Mouse (Mus musculus): ENCODE measurements at regions not wholly inside any gene's neighbourhood (a gene's known extent, or its start where the extent isn't known, plus 50 kb on each side); places are given as distances from the start of the nearest gene placed in this dataset.

DNA sequence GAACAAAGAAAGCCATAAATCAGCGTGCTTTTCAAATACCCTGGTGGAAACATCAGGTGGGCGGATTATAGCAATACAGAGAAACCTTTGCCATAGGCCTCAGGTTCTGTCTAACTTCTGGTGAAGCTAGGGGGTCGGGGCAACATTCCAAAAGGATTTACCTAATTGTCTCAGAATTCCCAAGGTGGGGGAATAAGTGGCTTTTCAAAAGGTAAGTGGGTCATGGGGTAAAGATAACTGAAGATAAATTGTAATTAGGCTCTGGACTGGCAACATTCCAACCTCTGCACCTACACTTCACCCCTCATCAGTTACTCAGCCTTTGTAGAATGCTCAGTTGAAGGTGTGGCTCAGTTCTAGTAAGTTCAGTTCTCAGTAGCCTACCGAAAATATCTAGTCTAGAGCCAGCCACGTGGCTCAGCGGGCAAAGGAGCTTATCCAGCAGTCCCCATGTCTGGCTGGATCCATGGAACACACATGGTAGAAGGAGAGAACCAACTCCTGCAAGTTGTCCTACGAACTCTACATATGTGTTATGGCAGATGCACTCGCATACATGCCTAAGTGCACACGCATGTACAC is 51.8 kb upstream of the Dhx40 start:
- TF ChIP-seq POLR2A (IDR thresholded peaks at IDR 0.05; ENCODE audit: low read depth, low read length) (no peak), CTCF (IDR thresholded peaks at IDR 0.05; ENCODE audit: borderline replicate concordance, insufficient read depth, low read length) (no peak)
